Mouse (Mus musculus) myocyte (in vitro differentiated cells): ENCODE data around the gene Muc1. TPM values are rescaled to one million over a fixed set of nuclear protein-coding genes. Genes with fewer than 3 reads are reported as not detected.

Experiments
- H3K27me3 ChIP-seq: one replicate; pipeline ENCODE4 v1.6.1; 2011; ENCODE audit not compliant: control insufficient read depth, insufficient read depth, insufficient read length
- H3K36me3 ChIP-seq: one replicate; pipeline ENCODE4 v1.6.1; 2011; ENCODE audit not compliant: control insufficient read depth, insufficient read depth
- H3K4me2 ChIP-seq: one replicate; pipeline ENCODE4 v1.6.1; 2011; ENCODE audit warnings: low read depth, control low read depth
- H3K4me3 ChIP-seq: one replicate; pipeline ENCODE4 v1.5.1; 2011; ENCODE audit warnings: mild to moderate bottlenecking, control low read depth, moderate library complexity
- H3K79me2 ChIP-seq: one replicate; pipeline ENCODE4 v1.6.1; 2011; ENCODE audit not compliant: control insufficient read depth, insufficient read depth
- H3ac ChIP-seq: one replicate; pipeline ENCODE4 v1.6.1; 2011; ENCODE audit not compliant: control insufficient read depth, insufficient read length
- CEBPB ChIP-seq: IDR thresholded peaks from 2 replicates; pipeline ENCODE4 v1.6.1; 2011; ENCODE audit warnings: mild to moderate bottlenecking, moderate library complexity; ENCODE audit not compliant: poor library complexity, insufficient read depth, severe bottlenecking
- E2F4 ChIP-seq: IDR thresholded peaks from one replicate; pipeline ENCODE4 v1.6.1; 2011; ENCODE audit warnings: mild to moderate bottlenecking, control low read depth, moderate library complexity; ENCODE audit not compliant: insufficient read depth
- MAX ChIP-seq: IDR thresholded peaks from one replicate; pipeline ENCODE4 v1.6.1; 2011; ENCODE audit warnings: low read depth, mild to moderate bottlenecking, control low read depth
- MYOD1 ChIP-seq, 3 experiments: IDR thresholded peaks; one replicate each; pipeline ENCODE4 v1.6.1; 2011; ENCODE audit warnings: control low read depth in 2 of 3, low read depth in 2 of 3, mild to moderate bottlenecking in 2 of 3, moderate library complexity in 1 of 3; ENCODE audit not compliant: insufficient read length in 2 of 3, control insufficient read depth in 1 of 3
- MYOG ChIP-seq, 3 experiments: IDR thresholded peaks; one replicate each; pipeline ENCODE4 v1.6.1; 2011; ENCODE audit warnings: control low read depth in 2 of 3, low read depth in 2 of 3, mild to moderate bottlenecking in 2 of 3; ENCODE audit not compliant: insufficient read length in 2 of 3, control insufficient read depth in 1 of 3, insufficient read depth in 1 of 3
- POLR2A ChIP-seq: IDR thresholded peaks from one replicate; pipeline ENCODE4 v1.6.1; 2011; ENCODE audit warnings: low read depth, mild to moderate bottlenecking, control low read depth, moderate library complexity; ENCODE audit not compliant: insufficient read length
- POLR2AphosphoS2 ChIP-seq: IDR thresholded peaks from one replicate; pipeline ENCODE4 v1.6.1; 2011; ENCODE audit warnings: low read depth, control low read depth; ENCODE audit not compliant: insufficient read length
- REST ChIP-seq: IDR thresholded peaks from one replicate; pipeline ENCODE4 v1.6.1; 2011; ENCODE audit warnings: mild to moderate bottlenecking, control low read depth, moderate library complexity; ENCODE audit not compliant: insufficient read depth, insufficient read length
- SRF ChIP-seq: IDR thresholded peaks from one replicate; pipeline ENCODE4 v1.6.1; 2011; ENCODE audit warnings: low read depth; ENCODE audit not compliant: control insufficient read depth, insufficient read length
- TCF12 ChIP-seq: IDR thresholded peaks from one replicate; pipeline ENCODE4 v1.6.1; 2011; ENCODE audit warnings: mild to moderate bottlenecking, control low read depth; ENCODE audit not compliant: poor library complexity, insufficient read depth, severe bottlenecking
- TCF3 ChIP-seq: IDR thresholded peaks from one replicate; pipeline ENCODE4 v1.6.1; 2011; ENCODE audit warnings: low read depth, control low read depth; ENCODE audit not compliant: insufficient read length
- USF1 ChIP-seq: IDR thresholded peaks from one replicate; pipeline ENCODE4 v1.6.1; 2011; ENCODE audit warnings: low read depth, mild to moderate bottlenecking, control low read depth, moderate library complexity
- polyA plus RNA-seq: library from polyadenylated mRNA; unstranded; fragments of >200 nt; fragmentation: generic; extraction: Trizol; gene quantifications from one replicate; pipeline ENCODE4 v1.2.1, GENCODE M21; 2012; ENCODE audit warnings: missing spikeins

The Muc1 gene
- polyA plus RNA-seq, 1 experiment, result 0.37 TPM

- Histone ChIP-seq H3K27me3 (no peaks in the 10 kb centered on the region), H3K4me3 (no peak overlapping the region), H3ac (no peak overlapping the region), H3K79me2 (peaks cover 23% of the 10 kb centered on the region), H3K4me2 (peak overlapping the region; percentile 68), H3K36me3 (peaks cover 16% of the 10 kb centered on the region)
- no peak for TF ChIP-seq REST
- peak; percentile 87 for TF ChIP-seq POLR2AphosphoS2
- TF ChIP-seq POLR2A, result peak; percentile 52
Observed at GRCm38 (mm10) chr3:89250435-89251040, 21.7 kb downstream of the Muc1 start.

- TF ChIP-seq POLR2AphosphoS2 (peak; percentile 47), MYOD1 (IDR thresholded peaks at IDR 0.05; ENCODE audit: control insufficient read depth in 1 of 3, insufficient read length in 2 of 3, low read depth in 2 of 3) (peak in 1 of 3 experiments; percentile 44), E2F4 (no peak)
- H3K79me2 ChIP-seq, result peaks cover 23% of the 10 kb centered on the region
- no peak overlapping the region for H3ac ChIP-seq
- H3K4me2 ChIP-seq, result peak overlapping the region; percentile 68
- H3K27me3 ChIP-seq, result no peaks in the 10 kb centered on the region
- no peak overlapping the region for H3K4me3 ChIP-seq
- H3K36me3 ChIP-seq, result peaks cover 16% of the 10 kb centered on the region
Observed at GRCm38 (mm10) chr3:89251365-89251895, 22.6 kb downstream of the Muc1 start.

GRCm38 (mm10) chr3:89254994-89255393 lies 26.1 kb downstream of the Muc1 start:
- Histone ChIP-seq H3K4me3 (no peak overlapping the region), H3K4me2 (no peak overlapping the region), H3K79me2 (no peaks in the 10 kb centered on the region), H3K36me3 (no peaks in the 10 kb centered on the region), H3ac (no peak overlapping the region), H3K27me3 (no peaks in the 10 kb centered on the region)
- TF ChIP-seq MYOG (IDR thresholded peaks at IDR 0.05; ENCODE audit: control insufficient read depth in 1 of 3, insufficient read depth in 1 of 3, insufficient read length in 2 of 3, low read depth in 2 of 3) (no peak), USF1 (no peak), E2F4 (no peak), TCF12 (no peak), CEBPB (no peak), MYOD1 (IDR thresholded peaks at IDR 0.05; ENCODE audit: control insufficient read depth in 1 of 3, insufficient read length in 2 of 3, low read depth in 2 of 3) (no peak), TCF3 (no peak)

DNA sequence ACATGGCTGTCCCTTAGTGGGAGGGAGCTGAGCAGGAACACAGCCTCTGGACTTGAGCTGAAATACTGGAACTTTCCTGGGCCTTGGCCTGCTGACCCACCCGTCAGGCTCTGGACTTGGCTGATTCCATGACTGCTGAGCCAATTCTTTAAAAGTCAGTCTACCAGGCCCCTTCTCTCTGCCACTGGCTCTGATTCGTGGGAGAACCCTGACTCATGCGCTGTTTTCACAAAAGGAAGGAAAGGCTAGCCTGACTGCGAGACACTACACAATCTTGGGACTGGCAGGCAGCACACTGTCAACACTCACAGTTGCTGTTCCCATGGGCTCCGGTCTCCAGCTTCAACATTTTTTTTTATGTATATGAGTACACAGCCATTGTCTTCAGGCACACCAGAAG lies 27.3 kb downstream of the Muc1 start:
- H3K4me2 ChIP-seq, result no peak overlapping the region
- H3K4me3 ChIP-seq, result no peak overlapping the region
- TF ChIP-seq USF1 (no peak), POLR2AphosphoS2 (no peak), E2F4 (no peak), REST (no peak), POLR2A (no peak), SRF (no peak), MAX (no peak), MYOG (IDR thresholded peaks at IDR 0.05; ENCODE audit: control insufficient read depth in 1 of 3, insufficient read depth in 1 of 3, insufficient read length in 2 of 3, low read depth in 2 of 3) (no peak), CEBPB (no peak), TCF3 (no peak)
- H3K27me3 ChIP-seq, result no peaks in the 10 kb centered on the region
- H3K79me2 ChIP-seq, result no peaks in the 10 kb centered on the region
- no peaks in the 10 kb centered on the region for H3K36me3 ChIP-seq
- H3ac ChIP-seq, result no peak overlapping the region

- Histone ChIP-seq H3K27me3 (no peaks in the 10 kb centered on the region), H3K4me2 (no peak within 1 kb of the TSS), H3K79me2 (no peaks in the 10 kb centered on the region), H3K4me3 (no peak within 1 kb of the TSS), H3K36me3 (no peaks in the 10 kb centered on the region), H3ac (no peak within 1 kb of the TSS)
- no peak for TF ChIP-seq POLR2A
- no peak for TF ChIP-seq CEBPB
- no peak for TF ChIP-seq POLR2AphosphoS2
- no peak for TF ChIP-seq SRF
Observed at GRCm38 (mm10) chr3:89259076-89259475, 30.2 kb downstream of the Muc1 start, which contains the start of gene Dpm3. Dpm3 (plus strand) TSS chr3:89259358.

DNA sequence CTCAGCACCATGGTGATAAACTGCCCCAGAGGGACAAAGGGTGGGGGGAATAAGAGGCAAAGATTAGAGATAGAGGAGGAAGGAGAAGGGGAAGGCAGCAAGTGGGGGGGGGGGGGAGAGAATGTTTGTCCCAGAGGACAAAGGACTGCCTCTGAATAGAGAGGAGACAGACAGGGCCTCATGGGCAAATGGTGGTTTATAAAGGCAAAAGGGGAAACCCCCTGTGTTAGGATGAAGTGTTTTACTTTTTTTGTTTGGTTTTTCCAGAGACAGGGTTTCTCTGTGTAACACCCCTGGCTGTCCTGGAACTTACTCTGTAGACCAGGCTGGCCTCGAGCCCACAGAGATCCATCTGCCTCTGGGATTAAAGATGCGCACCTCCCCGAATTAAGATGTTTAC lies 31.4 kb downstream of the Muc1 start:
- H3ac ChIP-seq, result no peak overlapping the region
- no peak for TF ChIP-seq POLR2AphosphoS2
- TF ChIP-seq MYOG (IDR thresholded peaks at IDR 0.05; ENCODE audit: control insufficient read depth in 1 of 3, insufficient read depth in 1 of 3, insufficient read length in 2 of 3, low read depth in 2 of 3), result no peak
- no peak for TF ChIP-seq CEBPB
- TF ChIP-seq REST, result no peak
- no peak for TF ChIP-seq MYOD1 (IDR thresholded peaks at IDR 0.05; ENCODE audit: control insufficient read depth in 1 of 3, insufficient read length in 2 of 3, low read depth in 2 of 3)
- no peak for TF ChIP-seq SRF
- no peak for TF ChIP-seq TCF12
- no peak for TF ChIP-seq TCF3
- no peak for TF ChIP-seq E2F4
- no peak for TF ChIP-seq MAX
- no peak for TF ChIP-seq USF1
- TF ChIP-seq POLR2A, result no peak
- no peaks in the 10 kb centered on the region for H3K79me2 ChIP-seq
- no peaks in the 10 kb centered on the region for H3K27me3 ChIP-seq
- no peak overlapping the region for H3K4me3 ChIP-seq
- H3K4me2 ChIP-seq, result no peak overlapping the region
- H3K36me3 ChIP-seq, result no peaks in the 10 kb centered on the region
